Mouse (Mus musculus): ENCODE measurements around the gene Gm21820. TPM values are rescaled to one million over a fixed set of nuclear protein-coding genes. Genes with fewer than 3 reads are reported as not detected.
"Not testable (repeated sequence)": the region's sequence is repeated elsewhere in the genome, so short reads cannot be mapped to it uniquely, and the experiment has no call there.

The Gm21820 gene
- polyA plus RNA-seq (2016; fragmentation: Nextera tagmentation; extraction: Ambion mirVana): not detected in 2 replicates

DNA sequence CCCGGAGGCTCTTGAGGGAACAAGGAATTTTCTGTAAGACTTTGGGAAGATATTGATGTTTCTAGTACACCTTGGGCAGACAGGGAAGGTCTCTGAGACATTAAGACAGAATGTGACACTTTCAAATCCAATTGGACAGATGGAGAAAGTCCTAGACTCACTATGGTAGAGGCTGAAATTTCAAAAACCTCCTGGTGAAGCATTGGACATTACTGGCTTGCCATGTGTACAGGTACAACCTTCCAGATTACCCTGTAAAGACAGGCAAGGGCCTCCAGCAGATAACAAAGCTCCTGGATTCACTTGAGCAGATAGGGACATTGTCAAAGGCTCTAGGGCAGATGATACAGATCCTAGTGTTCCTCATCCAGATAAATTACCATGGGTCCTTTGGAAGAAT lies at the start of gene Gm21820:
Gm21820 (minus strand) TSS at position 101 of the 400 bp plus-strand sequence.
- WGBS: 38% methylated on average over 1 of the region's 1 CpGs
- not testable (repeated sequence) for H3K4me3 ChIP-seq

More for the DNA sequence above, at the start of gene Gm21820:
- H3K36me3 ChIP-seq; H3K9me3 ChIP-seq; DNase-seq (ENCODE audit: low spot score); H3K27ac ChIP-seq; H3K4me1 ChIP-seq; H3K27me3 ChIP-seq (ENCODE audit: insufficient read depth, poor library complexity, severe bottlenecking): not testable (repeated sequence)

Other genes with a start within 250 kb of the Gm21820 start
- not detected in 2 replicates for gene Gm20918, start 205.5 kb downstream of the Gm21820 start, polyA plus RNA-seq (2016; fragmentation: Nextera tagmentation; extraction: Ambion mirVana)